Mouse (Mus musculus) small intestine, adult 2 months (tissue): ENCODE results near the gene Wnt9a.

Experiments used
- CTCF ChIP-seq: fragments of 200-500 bp; IDR thresholded peaks from 2 replicates; pipeline ENCODE4 v1.5.1; 2012; ENCODE audit warnings: low read depth, mild to moderate bottlenecking, control low read depth, inconsistent platforms, low read length, moderate library complexity, mixed read lengths; ENCODE audit not compliant: insufficient replicate concordance, insufficient read length; ENCODE audit errors: extremely low read depth
- POLR2A ChIP-seq: fragments of 200-500 bp; IDR thresholded peaks from 2 replicates; pipeline ENCODE4 v1.6.1; 2012; ENCODE audit warnings: low read depth, mild to moderate bottlenecking, control low read depth, inconsistent platforms, low read length, moderate library complexity

- TF ChIP-seq CTCF = no peak
- no peak for TF ChIP-seq POLR2A
Observed at GRCm38 (mm10) chr11:59263870-59264563, 42.7 kb upstream of the Wnt9a start.
